Mouse (Mus musculus): ENCODE data around the gene Sel1l3. TPM values are rescaled to one million over a fixed set of nuclear protein-coding genes. Genes with fewer than 3 reads are reported as not detected.

The Sel1l3 gene
- polyA plus RNA-seq, 1 experiment: 2.4 TPM

DNA sequence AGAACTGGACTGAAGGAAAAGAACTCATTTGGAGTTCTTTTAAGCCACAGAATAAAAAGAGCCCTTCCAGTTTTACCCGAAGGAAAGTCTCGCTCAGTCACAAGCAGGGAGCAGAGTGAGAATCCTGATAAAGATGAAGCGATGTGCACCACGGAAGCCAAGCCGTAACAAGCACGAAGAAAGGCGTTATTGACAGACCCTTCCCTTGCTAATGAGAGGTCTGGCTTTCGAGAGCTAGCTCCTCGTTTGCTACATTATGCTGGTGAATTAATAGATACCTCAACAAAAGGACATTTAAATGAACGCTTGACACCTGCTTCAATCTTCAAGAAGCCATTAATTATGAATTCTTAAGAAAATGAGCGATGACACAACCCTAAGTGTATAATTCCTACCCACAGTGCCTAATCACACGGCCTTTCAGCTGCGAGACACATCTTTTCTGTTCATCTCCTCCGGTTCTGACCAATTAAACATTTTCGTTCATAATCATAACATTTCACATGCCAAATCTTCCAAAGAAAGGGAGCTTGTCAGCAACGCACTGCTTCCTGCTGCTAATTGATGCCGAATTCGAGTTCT, 62.3 kb downstream of the Sel1l3 start:
- no peak for TF ChIP-seq CTCF (IDR thresholded peaks at IDR 0.05; ENCODE audit: borderline replicate concordance, control insufficient read depth, extremely low read depth, insufficient read depth, low read length, poor library complexity)
- TF ChIP-seq POLR2A (IDR thresholded peaks at IDR 0.05; ENCODE audit: control insufficient read depth, extremely low read depth, insufficient read depth, low read length, poor library complexity): no peak
- H3K27me3 ChIP-seq (ENCODE audit: control insufficient read depth, insufficient read depth, low read length): no peaks in the 10 kb centered on the region
- WGBS: 94% methylated on average over 18 of the region's 18 CpGs

DNA sequence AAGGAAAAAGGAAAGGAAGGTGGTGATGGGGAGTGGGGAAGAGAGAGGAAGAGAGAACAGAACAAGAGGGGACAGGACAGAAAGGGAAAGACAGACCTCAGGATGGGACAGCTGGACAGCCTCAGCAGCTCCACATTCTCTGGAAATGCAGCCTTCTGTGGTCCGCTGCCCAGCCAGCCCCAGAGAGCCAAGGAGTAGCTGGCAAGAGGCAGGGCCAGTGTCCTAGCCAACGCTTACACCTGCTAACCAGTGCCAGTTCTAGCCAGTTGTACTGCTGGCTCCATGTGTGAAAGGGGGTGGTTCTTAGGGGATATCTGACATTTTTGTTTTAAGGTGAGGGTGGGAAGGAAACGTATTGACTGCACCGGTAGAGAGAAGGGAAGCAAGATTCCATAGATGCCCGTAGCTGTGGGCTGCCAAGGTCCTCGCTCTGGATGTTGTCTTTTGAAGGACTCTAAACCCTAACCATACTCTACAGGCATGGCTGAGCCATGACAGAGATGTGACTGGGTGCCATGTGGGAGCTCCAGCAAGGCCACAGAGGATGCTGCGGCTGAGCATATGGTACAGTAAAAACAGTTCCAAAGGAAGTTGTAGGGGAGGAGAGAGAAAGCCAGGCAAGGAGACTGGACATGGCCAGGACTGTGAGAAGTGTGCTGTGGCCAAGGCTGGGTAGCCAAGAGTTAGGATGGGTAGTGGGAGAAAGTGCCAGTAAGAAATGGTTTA, 64.6 kb downstream of the Sel1l3 start:
- DNase-seq: no peak
- TF ChIP-seq POLR2A (IDR thresholded peaks at IDR 0.05; ENCODE audit: control insufficient read depth, extremely low read depth, insufficient read depth, low read length, poor library complexity) (no peak), CTCF (IDR thresholded peaks at IDR 0.05; ENCODE audit: borderline replicate concordance, control insufficient read depth, extremely low read depth, insufficient read depth, low read length, poor library complexity) (no peak)
- Histone ChIP-seq H3K4me3 (ENCODE audit: control insufficient read depth, insufficient read depth, low read length) (no peak overlapping the region), H3K27ac (ENCODE audit: control insufficient read depth, insufficient read depth, low read length) (no peak overlapping the region), H3K27me3 (ENCODE audit: control insufficient read depth, insufficient read depth, low read length) (no peaks in the 10 kb centered on the region), H3K4me1 (replicated peaks; ENCODE audit: control insufficient read depth, insufficient read depth, low read length) (peaks cover 11% of the 10 kb centered on the region), H3K36me3 (ENCODE audit: control insufficient read depth, insufficient read depth, low read length) (no peaks in the 10 kb centered on the region)
- WGBS: 95% methylated on average over 7 of the region's 7 CpGs

More for the DNA sequence above, 62.3 kb downstream of the Sel1l3 start:
- Histone ChIP-seq H3K27ac (ENCODE audit: control insufficient read depth, insufficient read depth, low read length) (no peak overlapping the region), H3K36me3 (ENCODE audit: control insufficient read depth, insufficient read depth, low read length) (no peaks in the 10 kb centered on the region), H3K4me3 (ENCODE audit: control insufficient read depth, insufficient read depth, low read length) (no peak overlapping the region), H3K4me1 (replicated peaks; ENCODE audit: control insufficient read depth, insufficient read depth, low read length) (peaks cover 11% of the 10 kb centered on the region)
- DNase-seq: no peak

DNA sequence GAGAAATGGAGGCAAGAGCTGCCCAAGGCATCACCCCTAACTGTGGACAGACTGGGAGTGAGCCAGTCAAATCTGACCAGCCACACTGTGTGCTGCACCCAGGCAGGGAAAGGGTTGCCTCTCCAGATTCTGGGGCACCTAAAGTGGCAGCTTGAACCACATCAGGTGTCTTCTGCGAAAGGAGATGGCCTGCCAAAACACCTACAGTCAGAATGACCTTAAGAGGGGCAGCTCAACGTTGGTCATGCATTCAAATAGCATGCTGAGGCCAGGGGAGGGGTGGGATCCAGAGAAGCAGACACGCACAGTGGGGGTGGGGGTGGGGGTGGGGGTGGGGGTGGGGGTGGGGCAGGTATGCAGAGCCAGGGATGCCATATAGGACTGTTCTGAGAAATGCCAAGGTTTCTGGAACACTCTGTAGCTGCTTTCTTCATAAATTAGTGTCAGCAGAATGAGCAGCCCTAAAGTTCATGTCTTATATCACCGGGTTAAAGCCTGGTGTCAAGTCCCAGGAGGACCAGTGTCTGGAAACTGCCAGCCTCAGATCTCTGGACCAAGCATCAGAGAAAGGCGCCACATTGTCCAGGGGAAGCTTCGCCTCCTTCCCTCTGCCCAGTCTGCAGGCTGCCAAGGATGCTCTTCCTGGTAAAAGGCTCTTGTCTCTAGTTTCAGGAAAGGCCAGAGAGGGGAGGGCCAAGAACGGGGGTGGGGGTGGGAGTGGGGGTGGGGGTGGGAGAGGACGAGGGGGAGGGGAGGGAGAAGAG, 65.4 kb downstream of the Sel1l3 start:
- Histone ChIP-seq H3K27ac (ENCODE audit: control insufficient read depth, insufficient read depth, low read length) (no peak overlapping the region), H3K27me3 (ENCODE audit: control insufficient read depth, insufficient read depth, low read length) (no peaks in the 10 kb centered on the region), H3K4me3 (ENCODE audit: control insufficient read depth, insufficient read depth, low read length) (no peak overlapping the region), H3K4me1 (replicated peaks; ENCODE audit: control insufficient read depth, insufficient read depth, low read length) (peaks cover 4% of the 10 kb centered on the region), H3K36me3 (ENCODE audit: control insufficient read depth, insufficient read depth, low read length) (no peaks in the 10 kb centered on the region)
- DNase-seq: no peak
- TF ChIP-seq POLR2A (IDR thresholded peaks at IDR 0.05; ENCODE audit: control insufficient read depth, extremely low read depth, insufficient read depth, low read length, poor library complexity): no peak
- TF ChIP-seq CTCF (IDR thresholded peaks at IDR 0.05; ENCODE audit: borderline replicate concordance, control insufficient read depth, extremely low read depth, insufficient read depth, low read length, poor library complexity): no peak
- WGBS: 89% methylated on average over 8 of the region's 8 CpGs

DNA sequence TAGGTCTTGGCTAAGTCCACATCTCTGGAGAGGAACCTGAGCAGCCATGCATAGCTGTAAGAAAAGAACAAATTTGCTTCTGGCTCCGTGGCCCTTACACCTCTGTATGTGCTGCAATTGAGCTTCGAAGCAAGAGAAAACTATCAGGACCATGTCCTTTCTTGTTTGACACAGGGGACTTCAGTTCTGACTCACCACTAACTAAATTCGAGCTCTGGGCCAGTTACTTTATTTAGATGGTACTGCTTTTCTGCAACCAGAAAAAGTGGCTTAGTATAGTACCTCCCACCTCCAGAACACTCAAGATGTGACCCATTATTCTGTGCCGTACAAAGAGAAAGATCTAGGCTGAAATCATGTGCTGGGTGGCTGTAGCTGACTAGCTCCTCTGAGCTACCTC, 66.3 kb downstream of the Sel1l3 start:
- no peaks in the 10 kb centered on the region; the same call in 1 of the 2 replicates for H3K4me1 ChIP-seq (replicated peaks; ENCODE audit: control insufficient read depth, insufficient read depth, low read length)
- 92% methylated on average over 4 of the region's 4 CpGs for WGBS
- no peak overlapping the region for H3K27ac ChIP-seq (ENCODE audit: control insufficient read depth, insufficient read depth, low read length)
- DNase-seq: no peak
- H3K27me3 ChIP-seq (ENCODE audit: control insufficient read depth, insufficient read depth, low read length): no peaks in the 10 kb centered on the region
- TF ChIP-seq POLR2A (IDR thresholded peaks at IDR 0.05; ENCODE audit: control insufficient read depth, extremely low read depth, insufficient read depth, low read length, poor library complexity): no peak
- TF ChIP-seq CTCF (IDR thresholded peaks at IDR 0.05; ENCODE audit: borderline replicate concordance, control insufficient read depth, extremely low read depth, insufficient read depth, low read length, poor library complexity): no peak
- H3K4me3 ChIP-seq (ENCODE audit: control insufficient read depth, insufficient read depth, low read length): no peak overlapping the region
- H3K36me3 ChIP-seq (ENCODE audit: control insufficient read depth, insufficient read depth, low read length): no peaks in the 10 kb centered on the region

DNA sequence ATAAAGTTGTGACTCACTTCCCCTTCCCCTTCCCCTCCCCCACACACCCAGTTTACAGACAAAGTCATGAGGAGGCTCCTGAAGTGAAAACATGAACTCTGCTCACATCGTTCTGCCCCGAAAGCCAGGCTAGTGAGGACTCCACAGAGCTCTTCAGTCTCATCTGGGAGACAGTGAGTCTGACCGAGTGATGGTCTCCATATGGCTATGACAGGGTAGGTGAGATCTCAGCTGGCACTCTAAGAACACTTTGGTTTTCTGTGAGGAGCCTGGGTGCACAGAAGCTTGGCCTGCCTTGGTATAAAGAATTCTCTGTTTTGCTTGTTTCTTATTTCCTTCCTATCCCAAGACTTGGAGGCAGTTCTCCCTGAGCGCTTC, 67.1 kb downstream of the Sel1l3 start:
- WGBS: 81% methylated on average over 4 of the region's 4 CpGs
- no peaks in the 10 kb centered on the region for H3K36me3 ChIP-seq (ENCODE audit: control insufficient read depth, insufficient read depth, low read length)
- H3K4me1 ChIP-seq (replicated peaks; ENCODE audit: control insufficient read depth, insufficient read depth, low read length): no peaks in the 10 kb centered on the region
- H3K27me3 ChIP-seq (ENCODE audit: control insufficient read depth, insufficient read depth, low read length): no peaks in the 10 kb centered on the region
- no peak for DNase-seq
- no peak overlapping the region for H3K27ac ChIP-seq (ENCODE audit: control insufficient read depth, insufficient read depth, low read length)
- TF ChIP-seq POLR2A (IDR thresholded peaks at IDR 0.05; ENCODE audit: control insufficient read depth, extremely low read depth, insufficient read depth, low read length, poor library complexity) (no peak), CTCF (IDR thresholded peaks at IDR 0.05; ENCODE audit: borderline replicate concordance, control insufficient read depth, extremely low read depth, insufficient read depth, low read length, poor library complexity) (no peak)
- H3K4me3 ChIP-seq (ENCODE audit: control insufficient read depth, insufficient read depth, low read length): no peak overlapping the region

DNA sequence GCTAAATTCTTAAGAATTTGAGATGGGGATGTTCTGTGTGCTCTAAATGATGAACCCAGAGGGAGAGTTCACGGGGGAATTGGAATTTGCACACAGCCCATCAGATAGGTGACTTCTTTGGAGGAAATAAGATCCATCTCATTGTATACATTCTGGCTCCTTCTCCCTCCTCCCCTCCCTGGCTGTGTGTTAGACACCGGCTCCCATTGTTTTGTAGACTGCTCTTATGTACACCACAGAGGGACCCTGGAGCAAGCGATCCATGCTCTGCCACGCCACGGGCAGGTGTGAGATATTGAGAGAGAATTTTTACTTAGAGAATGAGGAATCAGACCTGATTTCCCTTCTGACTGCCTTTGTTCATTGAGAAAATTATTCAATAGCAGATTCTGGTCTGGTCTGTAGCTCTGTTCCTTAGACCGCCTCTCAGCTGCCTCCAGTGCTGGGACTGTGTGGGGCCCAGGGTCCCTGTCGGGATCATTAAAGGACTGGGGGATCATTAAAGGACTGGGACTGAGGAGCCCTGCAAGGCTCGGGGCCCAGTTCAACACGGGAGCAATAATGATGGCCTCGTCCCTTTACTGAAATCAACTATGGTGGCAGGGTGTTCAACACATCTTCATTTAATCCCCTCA, 67.6 kb downstream of the Sel1l3 start:
- Histone ChIP-seq H3K4me3 (ENCODE audit: control insufficient read depth, insufficient read depth, low read length) (no peak overlapping the region), H3K27ac (ENCODE audit: control insufficient read depth, insufficient read depth, low read length) (no peak overlapping the region), H3K4me1 (replicated peaks; ENCODE audit: control insufficient read depth, insufficient read depth, low read length) (no peaks in the 10 kb centered on the region), H3K36me3 (ENCODE audit: control insufficient read depth, insufficient read depth, low read length) (no peaks in the 10 kb centered on the region), H3K27me3 (ENCODE audit: control insufficient read depth, insufficient read depth, low read length) (no peaks in the 10 kb centered on the region)
- TF ChIP-seq CTCF (IDR thresholded peaks at IDR 0.05; ENCODE audit: borderline replicate concordance, control insufficient read depth, extremely low read depth, insufficient read depth, low read length, poor library complexity): no peak
- TF ChIP-seq POLR2A (IDR thresholded peaks at IDR 0.05; ENCODE audit: control insufficient read depth, extremely low read depth, insufficient read depth, low read length, poor library complexity): no peak
- WGBS: 91% methylated on average over 10 of the region's 10 CpGs
- no peak for DNase-seq

Data from thymus, adult 2 months (tissue).